Mouse (Mus musculus): Measurements from ENCODE around the gene Fam84b. TPM values are rescaled to one million over a fixed set of nuclear protein-coding genes. Genes with fewer than 3 reads are reported as not detected.

Fam84b gene
- 7.0 and 7.8 TPM in 2 replicates for polyA plus RNA-seq (2012; rRNA removed)

DNA sequence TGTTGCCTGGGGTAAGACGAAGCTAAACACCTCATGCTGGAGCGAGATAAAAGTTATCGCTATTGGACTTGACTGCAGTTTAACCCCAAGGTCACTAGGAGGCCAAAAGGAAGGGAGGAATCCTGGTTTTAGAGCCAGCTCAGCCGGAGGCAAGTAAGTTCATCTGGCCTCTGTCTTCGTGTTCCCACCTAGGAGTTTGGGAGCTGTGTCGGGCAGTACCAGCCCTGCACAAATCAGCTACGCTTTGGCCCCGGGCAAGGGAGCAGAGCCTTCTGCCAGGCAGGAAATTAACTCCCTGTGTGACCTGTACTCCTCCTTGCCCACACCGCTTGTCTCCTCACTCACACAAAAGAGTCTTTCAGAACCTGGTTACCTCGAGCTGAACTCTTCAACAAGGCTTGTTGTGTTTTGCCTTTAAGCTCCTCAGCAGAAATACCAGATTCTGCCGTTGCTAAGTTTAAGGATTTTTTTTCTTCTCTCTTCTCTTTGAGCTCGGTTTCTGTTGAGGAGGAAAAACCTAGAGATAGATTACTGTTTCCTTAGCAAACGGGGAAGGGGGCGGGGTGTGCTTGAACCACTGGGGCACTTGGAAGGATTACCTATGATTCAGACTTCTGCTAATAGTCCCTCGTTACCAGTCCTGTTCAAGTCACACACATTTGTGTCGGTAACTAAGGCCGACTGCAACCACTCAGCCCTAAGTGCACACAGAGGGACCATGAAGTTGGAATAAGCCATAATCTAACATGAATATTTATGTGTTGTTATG lies at the start of gene Fam84b:
TSS of gene Fam84b (minus strand) at position 548 of the 769 bp plus-strand sequence.

Other genes starting within 250 kb of the Fam84b start
- not detected in 2 replicates for gene A1bg, start 69.2 kb upstream of the Fam84b start, polyA plus RNA-seq (2012; rRNA removed)